Mouse (Mus musculus): ENCODE data around the gene C2cd2l.
"Not testable (repeated sequence)": the region's sequence is repeated elsewhere in the genome, so short reads cannot be mapped to it uniquely, and the experiment has no call there.

C2cd2l gene

GRCm38 (mm10) chr9:44311136-44312134 is 8.7 kb downstream of the C2cd2l start:
- no peak for DNase-seq

- no peak for DNase-seq
Measured at GRCm38 (mm10) chr9:44310750-44311135, 9.3 kb downstream of the C2cd2l start.

GRCm38 (mm10) chr9:44309756-44310155 is 10.3 kb downstream of the C2cd2l start:
- no peak for DNase-seq

- DNase-seq, result no peak
Measured at GRCm38 (mm10) chr9:44307248-44307647, 12.8 kb downstream of the C2cd2l start.

GRCm38 (mm10) chr9:44306532-44306931 is 13.6 kb downstream of the C2cd2l start:
- no peak for DNase-seq

- peak; percentile 100 for DNase-seq
Measured at GRCm38 (mm10) chr9:44305466-44306079, 14.5 kb downstream of the C2cd2l start, which contains the start of gene Hinfp. Gene Hinfp, minus strand, starts transcription at chr9:44305671.

- not testable (repeated sequence) for DNase-seq
Measured at GRCm38 (mm10) chr9:44300001-44300400, 20.1 kb downstream of the C2cd2l start.

- peak; percentile 67 for DNase-seq
Measured at GRCm38 (mm10) chr9:44292490-44292889, 27.6 kb downstream of the C2cd2l start.

- DNase-seq, result peak; percentile 49
Measured at GRCm38 (mm10) chr9:44288959-44289291, 31.2 kb downstream of the C2cd2l start.

GRCm38 (mm10) chr9:44288076-44288958 is 31.8 kb downstream of the C2cd2l start, which contains the start of gene Abcg4:
Gene Abcg4, minus strand, starts transcription at chr9:44288615.
- DNase-seq, result peak; percentile 69

GRCm38 (mm10) chr9:44287401-44288075 is 32.5 kb downstream of the C2cd2l start:
- DNase-seq, result peak; percentile 79

GRCm38 (mm10) chr9:44287003-44287400 is 33.1 kb downstream of the C2cd2l start:
- DNase-seq, result no peak

- no peak for DNase-seq
Measured at GRCm38 (mm10) chr9:44286256-44286850, 33.7 kb downstream of the C2cd2l start.

- DNase-seq, result no peak
Measured at GRCm38 (mm10) chr9:44283183-44283582, 36.9 kb downstream of the C2cd2l start.

GRCm38 (mm10) chr9:44269973-44270372 is 50.1 kb downstream of the C2cd2l start:
- no peak for DNase-seq

GRCm38 (mm10) chr9:44269077-44269476 is 51.0 kb downstream of the C2cd2l start:
- peak; percentile 43 for DNase-seq

GRCm38 (mm10) chr9:44268432-44268831 is 51.7 kb downstream of the C2cd2l start, which contains the start of gene Nlrx1:
Gene Nlrx1, minus strand, starts transcription at chr9:44268599.
- no peak for DNase-seq

- DNase-seq, result peak; percentile 93
Measured at GRCm38 (mm10) chr9:44268027-44268360, 52.1 kb downstream of the C2cd2l start.

- peak; percentile 30 for DNase-seq
Measured at GRCm38 (mm10) chr9:44267319-44268026, 52.6 kb downstream of the C2cd2l start.

- DNase-seq, result no peak
Measured at GRCm38 (mm10) chr9:44266478-44267226, 53.4 kb downstream of the C2cd2l start.

Measured in retina, postnatal 1 day (tissue).